Mouse (Mus musculus): Measurements from ENCODE around the gene Hcfc2. TPM values are rescaled to one million over a fixed set of nuclear protein-coding genes. Genes with fewer than 3 reads are reported as not detected.

Hcfc2 gene
- polyA plus RNA-seq, 1 experiment from 2014 or later, result 19.2 TPM

- Histone ChIP-seq H3K4me1 (replicated peaks; ENCODE audit: control insufficient read depth, insufficient read depth) (no peaks in the 10 kb centered on the region), H3K27me3 (ENCODE audit: control insufficient read depth, insufficient read depth, low read length) (no peaks in the 10 kb centered on the region), H3K4me2 (replicated peaks; ENCODE audit: low read depth) (no peak overlapping the region), H3K36me3 (ENCODE audit: control insufficient read depth, insufficient read depth, low read length) (no peaks in the 10 kb centered on the region), H3K9ac (ENCODE audit: low read length) (no peak overlapping the region), H3K27ac (replicated peaks) (no peak overlapping the region), H3K4me3 (ENCODE audit: low read depth, low read length) (no peak overlapping the region), H3K9me3 (ENCODE audit: control insufficient read depth, low read length) (no peaks in the 10 kb centered on the region)
- no peak for DNase-seq (ENCODE audit: low spot score)
- WGBS, result 93% methylated on average over 5 of the region's 5 CpGs
- TF ChIP-seq CTCF (IDR thresholded peaks at IDR 0.05; ENCODE audit: low read depth) (no peak), EP300 (optimal IDR thresholded peaks at IDR 0.05) (no peak)
- ATAC-seq (ENCODE audit: low FRiP score, low TSS enrichment), result no peak
Measured at GRCm38 (mm10) chr10:82680769-82681168, 15.2 kb upstream of the Hcfc2 start.

GRCm38 (mm10) chr10:82681639-82682038, 14.3 kb upstream of the Hcfc2 start:
- no peak overlapping the region for H3K4me2 ChIP-seq (replicated peaks; ENCODE audit: low read depth)
- no peak overlapping the region for H3K4me3 ChIP-seq (ENCODE audit: low read depth, low read length)
- no peak overlapping the region for H3K9ac ChIP-seq (ENCODE audit: low read length)
- DNase-seq (ENCODE audit: low spot score), result no peak
- no peaks in the 10 kb centered on the region for H3K9me3 ChIP-seq (ENCODE audit: control insufficient read depth, low read length)
- ATAC-seq (ENCODE audit: low FRiP score, low TSS enrichment), result no peak
- WGBS, result 85% methylated on average over 7 of the region's 7 CpGs
- H3K27me3 ChIP-seq (ENCODE audit: control insufficient read depth, insufficient read depth, low read length), result no peaks in the 10 kb centered on the region
- H3K4me1 ChIP-seq (replicated peaks; ENCODE audit: control insufficient read depth, insufficient read depth), result no peaks in the 10 kb centered on the region
- H3K36me3 ChIP-seq (ENCODE audit: control insufficient read depth, insufficient read depth, low read length), result no peaks in the 10 kb centered on the region
- no peak overlapping the region for H3K27ac ChIP-seq (replicated peaks)
- no peak for TF ChIP-seq EP300 (optimal IDR thresholded peaks at IDR 0.05)
- TF ChIP-seq CTCF (IDR thresholded peaks at IDR 0.05; ENCODE audit: low read depth), result no peak

GRCm38 (mm10) chr10:82685440-82685839, 10.5 kb upstream of the Hcfc2 start:
- no peak overlapping the region for H3K4me2 ChIP-seq (replicated peaks; ENCODE audit: low read depth)
- H3K9me3 ChIP-seq (ENCODE audit: control insufficient read depth, low read length), result no peaks in the 10 kb centered on the region
- no peak for DNase-seq (ENCODE audit: low spot score)
- no peak for ATAC-seq (ENCODE audit: low FRiP score, low TSS enrichment)
- H3K27ac ChIP-seq (replicated peaks), result no peak overlapping the region
- no peak overlapping the region for H3K4me3 ChIP-seq (ENCODE audit: low read depth, low read length)
- H3K27me3 ChIP-seq (ENCODE audit: control insufficient read depth, insufficient read depth, low read length), result no peaks in the 10 kb centered on the region
- TF ChIP-seq CTCF (IDR thresholded peaks at IDR 0.05; ENCODE audit: low read depth) (no peak), EP300 (optimal IDR thresholded peaks at IDR 0.05) (no peak)
- no peaks in the 10 kb centered on the region for H3K4me1 ChIP-seq (replicated peaks; ENCODE audit: control insufficient read depth, insufficient read depth)
- 47% methylated on average over 2 of the region's 2 CpGs for WGBS
- H3K9ac ChIP-seq (ENCODE audit: low read length), result no peak overlapping the region
- H3K36me3 ChIP-seq (ENCODE audit: control insufficient read depth, insufficient read depth, low read length), result no peaks in the 10 kb centered on the region

- Histone ChIP-seq H3K27ac (replicated peaks) (peak overlapping the region; percentile 79), H3K4me2 (replicated peaks; ENCODE audit: low read depth) (peak overlapping the region; percentile 50), H3K36me3 (ENCODE audit: control insufficient read depth, insufficient read depth, low read length) (no peaks in the 10 kb centered on the region), H3K4me3 (ENCODE audit: low read depth, low read length) (peak overlapping the region; percentile 31), H3K27me3 (ENCODE audit: control insufficient read depth, insufficient read depth, low read length) (no peaks in the 10 kb centered on the region), H3K4me1 (replicated peaks; ENCODE audit: control insufficient read depth, insufficient read depth) (no peaks in the 10 kb centered on the region), H3K9ac (ENCODE audit: low read length) (no peak overlapping the region; the same call in 1 of the 2 replicates), H3K9me3 (ENCODE audit: control insufficient read depth, low read length) (no peaks in the 10 kb centered on the region)
- TF ChIP-seq CTCF (IDR thresholded peaks at IDR 0.05; ENCODE audit: low read depth) (no peak), EP300 (optimal IDR thresholded peaks at IDR 0.05) (no peak)
- peak; percentile 76; the same call in 1 of the 2 replicates for ATAC-seq (ENCODE audit: low FRiP score, low TSS enrichment)
- WGBS, result 41% methylated on average over 7 of the region's 7 CpGs
- no peak for DNase-seq (ENCODE audit: low spot score)
Measured at GRCm38 (mm10) chr10:82689681-82690211, 6.2 kb upstream of the Hcfc2 start.

- Histone ChIP-seq H3K9ac (ENCODE audit: low read length) (peak within 1 kb of the TSS; percentile 54), H3K4me3 (ENCODE audit: low read depth, low read length) (peak within 1 kb of the TSS; percentile 31), H3K36me3 (ENCODE audit: control insufficient read depth, insufficient read depth, low read length) (no peaks in the 10 kb centered on the region), H3K27me3 (ENCODE audit: control insufficient read depth, insufficient read depth, low read length) (no peaks in the 10 kb centered on the region), H3K9me3 (ENCODE audit: control insufficient read depth, low read length) (no peaks in the 10 kb centered on the region), H3K4me1 (replicated peaks; ENCODE audit: control insufficient read depth, insufficient read depth) (no peaks in the 10 kb centered on the region), H3K27ac (replicated peaks) (peak within 1 kb of the TSS; percentile 79), H3K4me2 (replicated peaks; ENCODE audit: low read depth) (peak within 1 kb of the TSS; percentile 50)
- no peak for TF ChIP-seq EP300 (optimal IDR thresholded peaks at IDR 0.05)
- no peak for TF ChIP-seq CTCF (IDR thresholded peaks at IDR 0.05; ENCODE audit: low read depth)
- 2% methylated on average over 14 of the region's 14 CpGs for WGBS
- peak; percentile 45 for DNase-seq (ENCODE audit: low spot score)
- ATAC-seq (ENCODE audit: low FRiP score, low TSS enrichment), result peak; percentile 76; the same call in 1 of the 2 replicates
Measured at GRCm38 (mm10) chr10:82690494-82690893, 5.5 kb upstream of the Hcfc2 start, which contains the start of gene Glt8d2. Gene Glt8d2, minus strand, starts transcription at chr10:82690650.

GRCm38 (mm10) chr10:82696453-82697079, 606 bp downstream of the Hcfc2 start:
- 65% methylated on average over 4 of the region's 4 CpGs for WGBS
- no peak for ATAC-seq (ENCODE audit: low FRiP score, low TSS enrichment)
- no peak overlapping the region for H3K27ac ChIP-seq (replicated peaks)

More at GRCm38 (mm10) chr10:82696453-82697079, 606 bp downstream of the Hcfc2 start:
- TF ChIP-seq EP300 (optimal IDR thresholded peaks at IDR 0.05) (no peak), CTCF (IDR thresholded peaks at IDR 0.05; ENCODE audit: low read depth) (no peak)
- no peak overlapping the region for H3K4me3 ChIP-seq (ENCODE audit: low read depth, low read length)
- DNase-seq (ENCODE audit: low spot score), result no peak
- peaks cover 4% of the 10 kb centered on the region for H3K4me1 ChIP-seq (replicated peaks; ENCODE audit: control insufficient read depth, insufficient read depth)
- H3K9ac ChIP-seq (ENCODE audit: low read length), result no peak overlapping the region
- H3K9me3 ChIP-seq (ENCODE audit: control insufficient read depth, low read length), result no peaks in the 10 kb centered on the region
- no peaks in the 10 kb centered on the region for H3K36me3 ChIP-seq (ENCODE audit: control insufficient read depth, insufficient read depth, low read length)
- no peaks in the 10 kb centered on the region for H3K27me3 ChIP-seq (ENCODE audit: control insufficient read depth, insufficient read depth, low read length)
- H3K4me2 ChIP-seq (replicated peaks; ENCODE audit: low read depth), result no peak overlapping the region
